Mouse (Mus musculus) lung, embryonic 16.5 days (tissue): ENCODE measurements around the gene Lpp. TPM values are rescaled to one million over a fixed set of nuclear protein-coding genes. Genes with fewer than 3 reads are reported as not detected.

Experiments used
- ATAC-seq: fragments of 200-750 bp; cut with Nextera tagmentation; 2 replicates; pipeline ENCODE4 v1.8.0; 2017; ENCODE audit warnings: low read depth, mild to moderate bottlenecking, moderate library complexity
- H3K27ac ChIP-seq: fragments of 300-500 bp; sonication (generic); 2 replicates; pipeline ENCODE4 v1.5.1; 2014; ENCODE audit warnings: mild to moderate bottlenecking, control low read depth, low read length
- H3K27me3 ChIP-seq: fragments of 300-500 bp; sonication (generic); 2 replicates; pipeline ENCODE4 v1.6.1; 2014; ENCODE audit warnings: low read depth, low read length, mixed read lengths; ENCODE audit not compliant: control insufficient read depth, insufficient read depth
- H3K36me3 ChIP-seq: fragments of 300-500 bp; sonication (generic); 2 replicates; pipeline ENCODE4 v1.6.1; 2014; ENCODE audit warnings: low read length; ENCODE audit not compliant: control insufficient read depth, insufficient read depth
- H3K4me1 ChIP-seq: fragments of 300-500 bp; sonication (generic); replicated peaks from 2 replicates; pipeline ENCODE4 v1.6.1; 2014; ENCODE audit warnings: low read length, mixed read lengths; ENCODE audit not compliant: control insufficient read depth, insufficient read depth
- H3K4me2 ChIP-seq: fragments of 300-500 bp; sonication (generic); 2 replicates; pipeline ENCODE4 v1.6.1; 2014; ENCODE audit warnings: low read depth, low read length, control low read depth
- H3K4me3 ChIP-seq: fragments of 300-500 bp; sonication (generic); 2 replicates; pipeline ENCODE4 v1.5.1; 2014; ENCODE audit warnings: mild to moderate bottlenecking, low read length, control low read depth
- H3K9ac ChIP-seq: fragments of 300-500 bp; sonication (generic); 2 replicates; pipeline ENCODE4 v1.6.1; 2014; ENCODE audit warnings: low read length, control low read depth
- H3K9me3 ChIP-seq: fragments of 300-500 bp; sonication (generic); 2 replicates; pipeline ENCODE4 v1.6.1; 2016; ENCODE audit warnings: low read length; ENCODE audit not compliant: control insufficient read depth
- WGBS: fragments of 180-500 bp; shearing (Covaris S2); extraction: QIAGEN DNeasy Blood & Tissue Kit; methylation state at CpG from one replicate; pipeline ENCODE4 v1.1.7; 2014; 5-methylcytosine and 5-hydroxymethylcytosine counted together
- polyA plus RNA-seq: library from polyadenylated mRNA; unstranded; fragments of >200 nt; fragmentation: Nextera tagmentation; extraction: Ambion mirVana; gene quantifications from 2 replicates; pipeline ENCODE4 v1.2.1, GENCODE M21; 2015

Lpp gene
- polyA plus RNA-seq, 1 experiment from 2014 or later, result 76.8 TPM

- H3K9ac ChIP-seq, result no peak overlapping the region
- no peak for ATAC-seq
- WGBS, result 88% methylated on average over 2 of the region's 2 CpGs
- peaks cover 11% of the 10 kb centered on the region for H3K36me3 ChIP-seq
- H3K27me3 ChIP-seq, result no peaks in the 10 kb centered on the region
- H3K4me3 ChIP-seq, result no peak overlapping the region
- H3K27ac ChIP-seq, result no peak overlapping the region
- no peaks in the 10 kb centered on the region for H3K4me1 ChIP-seq
- H3K4me2 ChIP-seq, result no peak overlapping the region
- no peaks in the 10 kb centered on the region for H3K9me3 ChIP-seq
Measured at GRCm38 (mm10) chr16:24766596-24766995, 373.3 kb downstream of the Lpp start.

GRCm38 (mm10) chr16:24777053-24777452 is 383.7 kb downstream of the Lpp start:
- 71% methylated on average over 2 of the region's 2 CpGs for whole genome bisulfite sequencing
- Histone ChIP-seq H3K9me3 (no peaks in the 10 kb centered on the region), H3K9ac (no peak overlapping the region), H3K4me2 (no peak overlapping the region), H3K4me3 (no peak overlapping the region), H3K36me3 (no peaks in the 10 kb centered on the region), H3K4me1 (no peaks in the 10 kb centered on the region), H3K27ac (no peak overlapping the region), H3K27me3 (no peaks in the 10 kb centered on the region)
- no peak for ATAC-seq

- WGBS, result 73% methylated on average over 8 of the region's 8 CpGs
- ATAC-seq, result no peak
- Histone ChIP-seq H3K4me3 (no peak overlapping the region), H3K9me3 (no peaks in the 10 kb centered on the region), H3K9ac (no peak overlapping the region), H3K4me2 (no peak overlapping the region), H3K36me3 (no peaks in the 10 kb centered on the region), H3K27me3 (no peaks in the 10 kb centered on the region), H3K4me1 (no peaks in the 10 kb centered on the region), H3K27ac (no peak overlapping the region)
Measured at GRCm38 (mm10) chr16:24778432-24779274, 385.3 kb downstream of the Lpp start.

- Histone ChIP-seq H3K27me3 (no peaks in the 10 kb centered on the region), H3K36me3 (no peaks in the 10 kb centered on the region), H3K4me2 (no peak overlapping the region), H3K27ac (no peak overlapping the region), H3K9ac (no peak overlapping the region), H3K9me3 (no peaks in the 10 kb centered on the region), H3K4me1 (no peaks in the 10 kb centered on the region), H3K4me3 (no peak overlapping the region)
- no peak for ATAC-seq
- 75% methylated on average over 7 of the region's 7 CpGs for WGBS
Measured at GRCm38 (mm10) chr16:24780545-24780944, 387.2 kb downstream of the Lpp start.

GRCm38 (mm10) chr16:24781922-24782321 is 388.6 kb downstream of the Lpp start:
- Histone ChIP-seq H3K4me2 (no peak overlapping the region), H3K36me3 (no peaks in the 10 kb centered on the region), H3K27ac (no peak overlapping the region), H3K4me1 (no peaks in the 10 kb centered on the region), H3K27me3 (no peaks in the 10 kb centered on the region), H3K9me3 (no peaks in the 10 kb centered on the region), H3K9ac (no peak overlapping the region), H3K4me3 (no peak overlapping the region)
- WGBS, result 55% methylated on average over 3 of the region's 3 CpGs
- no peak for ATAC-seq

GRCm38 (mm10) chr16:24785651-24786050 is 392.3 kb downstream of the Lpp start:
- Histone ChIP-seq H3K4me2 (no peak overlapping the region), H3K4me1 (no peaks in the 10 kb centered on the region), H3K9ac (no peak overlapping the region), H3K27me3 (no peaks in the 10 kb centered on the region), H3K36me3 (no peaks in the 10 kb centered on the region), H3K4me3 (no peak overlapping the region), H3K27ac (no peak overlapping the region), H3K9me3 (no peaks in the 10 kb centered on the region)
- no peak for ATAC-seq
- 93% methylated on average over 1 of the region's 1 CpGs for WGBS

GRCm38 (mm10) chr16:24788973-24789372 is 395.7 kb downstream of the Lpp start:
- no peaks in the 10 kb centered on the region for H3K9me3 ChIP-seq
- H3K27ac ChIP-seq, result no peak overlapping the region
- no peak overlapping the region for H3K9ac ChIP-seq
- H3K4me1 ChIP-seq, result no peaks in the 10 kb centered on the region; the same call in 1 of the 2 replicates
- H3K4me2 ChIP-seq, result no peak overlapping the region
- ATAC-seq, result no peak
- no peaks in the 10 kb centered on the region for H3K27me3 ChIP-seq
- H3K4me3 ChIP-seq, result no peak overlapping the region
- 74% methylated on average over 3 of the region's 3 CpGs for WGBS
- H3K36me3 ChIP-seq, result no peaks in the 10 kb centered on the region

- no peaks in the 10 kb centered on the region for H3K27me3 ChIP-seq
- H3K4me1 ChIP-seq, result no peaks in the 10 kb centered on the region; the same call in 1 of the 2 replicates
- no peaks in the 10 kb centered on the region for H3K36me3 ChIP-seq
- H3K4me3 ChIP-seq, result no peak overlapping the region
- no peak overlapping the region for H3K27ac ChIP-seq
- no peak overlapping the region for H3K9ac ChIP-seq
- WGBS, result 57% methylated on average over 1 of the region's 1 CpGs
- H3K9me3 ChIP-seq, result no peaks in the 10 kb centered on the region
- no peak overlapping the region for H3K4me2 ChIP-seq
- ATAC-seq, result 0 out of 2 replicates have a peak, but pooled peaks have one; percentile 70
Measured at GRCm38 (mm10) chr16:24791387-24791786, 398.1 kb downstream of the Lpp start.

- Histone ChIP-seq H3K4me1 (no peaks in the 10 kb centered on the region; the same call in 1 of the 2 replicates), H3K27ac (peak overlapping the region; percentile 53), H3K27me3 (no peaks in the 10 kb centered on the region), H3K4me2 (no peak overlapping the region), H3K9ac (no peak overlapping the region), H3K9me3 (no peaks in the 10 kb centered on the region), H3K36me3 (no peaks in the 10 kb centered on the region), H3K4me3 (no peak overlapping the region)
- ATAC-seq, result peak; percentile 81
- 58% methylated on average over 4 of the region's 4 CpGs for WGBS
Measured at GRCm38 (mm10) chr16:24791984-24792383, 398.7 kb downstream of the Lpp start.
